Mouse (Mus musculus) liver, embryonic 11.5 days (tissue): ENCODE results near the gene Fam84a. TPM values are rescaled to one million over a fixed set of nuclear protein-coding genes. Genes with fewer than 3 reads are reported as not detected.

Experiments used
- ATAC-seq: fragments of 200-750 bp; cut with Nextera tagmentation; replicated peaks from 2 replicates; pipeline ENCODE4 v1.8.0; 2017; ENCODE audit warnings: moderate number of reproducible peaks, mild to moderate bottlenecking, moderate TSS enrichment, moderate library complexity; ENCODE audit not compliant: low FRiP score
- DNase-seq: peaks from one replicate; pipeline ENCODE4 v3.0.0-alpha.2; 2017; ENCODE audit warnings: low spot score
- H3K27ac ChIP-seq: fragments of 300-500 bp; sonication (generic); 2 replicates; pipeline ENCODE4 v1.5.1; 2014; ENCODE audit warnings: mild to moderate bottlenecking, low read depth, low read length, control low read depth
- H3K27me3 ChIP-seq: fragments of 300-500 bp; sonication (generic); replicated peaks from 2 replicates; pipeline ENCODE4 v1.6.1; 2014; ENCODE audit warnings: low read length, mixed read lengths; ENCODE audit not compliant: control insufficient read depth, insufficient read depth
- H3K36me3 ChIP-seq: fragments of 300-500 bp; sonication (generic); 2 replicates; pipeline ENCODE4 v1.6.1; 2014; ENCODE audit warnings: mild to moderate bottlenecking, low read length, moderate library complexity, mixed read lengths; ENCODE audit not compliant: control insufficient read depth, insufficient read depth
- H3K4me1 ChIP-seq: fragments of 300-500 bp; sonication (generic); replicated peaks from 2 replicates; pipeline ENCODE4 v1.6.1; 2014; ENCODE audit warnings: low read length, mixed read lengths; ENCODE audit not compliant: control insufficient read depth, insufficient read depth
- H3K4me2 ChIP-seq: fragments of 300-500 bp; sonication (generic); 2 replicates; pipeline ENCODE4 v1.6.1; 2014; ENCODE audit warnings: mild to moderate bottlenecking, control low read depth, moderate library complexity
- H3K4me3 ChIP-seq: fragments of 300-500 bp; sonication (generic); 2 replicates; pipeline ENCODE4 v1.5.1; 2014; ENCODE audit warnings: low read depth, low read length, control low read depth
- H3K9ac ChIP-seq: fragments of 300-500 bp; sonication (generic); 2 replicates; pipeline ENCODE4 v1.6.1; 2014; ENCODE audit warnings: low read depth, low read length, control low read depth
- H3K9me3 ChIP-seq: fragments of 300-500 bp; sonication (generic); 2 replicates; pipeline ENCODE4 v1.6.1; 2016; ENCODE audit warnings: low read length, inconsistent platforms, mixed read lengths; ENCODE audit not compliant: control insufficient read depth
- WGBS: fragments of 180-500 bp; shearing (Covaris S2); extraction: QIAGEN DNeasy Blood & Tissue Kit; methylation state at CpG from one replicate; pipeline ENCODE4 v1.1.7; 2014; 5-methylcytosine and 5-hydroxymethylcytosine counted together
- polyA plus RNA-seq: library from polyadenylated mRNA; unstranded; fragments of >200 nt; fragmentation: Nextera tagmentation; extraction: Ambion mirVana; gene quantifications from 2 replicates; pipeline ENCODE4 v1.2.1, GENCODE M21; 2014

Gene Fam84a
- 2.6 and 2.7 TPM in 2 replicates for polyA plus RNA-seq

DNA sequence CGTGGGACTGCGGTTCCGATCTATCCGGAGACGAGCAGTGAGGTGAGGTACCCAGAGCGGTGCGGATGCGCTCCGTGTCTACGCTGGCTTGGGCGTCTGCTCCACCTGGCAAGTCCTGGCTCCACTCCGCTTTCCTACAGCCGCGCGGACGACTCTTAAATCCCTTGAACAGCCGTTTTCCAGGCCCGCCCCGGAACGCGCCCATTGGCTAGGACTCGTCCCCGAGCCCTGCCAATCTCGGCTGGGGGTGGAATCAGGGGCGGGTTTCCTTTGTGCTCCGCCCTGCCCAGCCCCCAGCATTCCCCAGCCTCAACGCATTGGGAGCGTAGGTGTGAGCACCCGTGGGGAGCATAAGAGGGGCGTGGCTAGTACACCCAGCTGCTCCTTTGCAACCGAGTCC, at the start of gene Fam84a:
TSS of gene Fam84a (minus strand) at position 134 of the 400 bp plus-strand sequence.
- WGBS = under 1% methylated on average over 31 of the region's 31 CpGs
- no peak within 1 kb of the TSS for H3K27ac ChIP-seq
- 0 out of 2 replicates have a peak within 1 kb of the TSS, but pooled peaks have one; percentile 25 for H3K9ac ChIP-seq

DNA sequence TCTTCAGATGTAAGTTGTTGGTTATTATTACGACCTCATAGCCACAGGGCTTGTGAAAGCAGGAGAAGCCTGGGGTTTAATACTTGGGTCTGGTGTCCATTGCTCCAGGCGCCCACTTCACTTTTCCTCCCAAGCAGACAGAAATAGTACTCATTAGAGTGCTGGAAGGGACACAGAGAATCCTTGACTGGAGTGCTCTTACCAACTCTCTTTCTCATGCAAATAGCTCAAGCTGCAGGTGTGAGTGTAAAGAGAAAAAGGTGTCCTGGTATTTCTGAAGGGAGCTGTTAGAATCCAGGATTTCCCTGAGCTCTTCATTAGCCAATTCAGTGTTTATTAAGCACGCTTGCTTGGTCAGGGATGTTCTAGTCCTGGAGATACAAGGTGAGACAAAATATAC, 43.6 kb upstream of the Fam84a start:
- no peaks in the 10 kb centered on the region for H3K27me3 ChIP-seq
- 64% methylated on average over 3 of the region's 3 CpGs for WGBS
- H3K4me3 ChIP-seq = no peak overlapping the region
- H3K4me1 ChIP-seq = no peaks in the 10 kb centered on the region
- no peak for DNase-seq
- no peak overlapping the region for H3K27ac ChIP-seq
- H3K4me2 ChIP-seq = no peak overlapping the region
- no peaks in the 10 kb centered on the region for H3K36me3 ChIP-seq
- no peak for ATAC-seq
- H3K9ac ChIP-seq = no peak overlapping the region
- no peaks in the 10 kb centered on the region for H3K9me3 ChIP-seq

More for the DNA sequence above, at the start of gene Fam84a:
- Histone ChIP-seq H3K4me2 (peak within 1 kb of the TSS; percentile 68), H3K4me1 (no peaks in the 10 kb centered on the region), H3K36me3 (no peaks in the 10 kb centered on the region), H3K4me3 (peak within 1 kb of the TSS; percentile 46), H3K27me3 (peaks cover 45% of the 10 kb centered on the region), H3K9me3 (no peaks in the 10 kb centered on the region)
- ATAC-seq (peak; percentile 91), DNase-seq (peak; percentile 80)

DNA sequence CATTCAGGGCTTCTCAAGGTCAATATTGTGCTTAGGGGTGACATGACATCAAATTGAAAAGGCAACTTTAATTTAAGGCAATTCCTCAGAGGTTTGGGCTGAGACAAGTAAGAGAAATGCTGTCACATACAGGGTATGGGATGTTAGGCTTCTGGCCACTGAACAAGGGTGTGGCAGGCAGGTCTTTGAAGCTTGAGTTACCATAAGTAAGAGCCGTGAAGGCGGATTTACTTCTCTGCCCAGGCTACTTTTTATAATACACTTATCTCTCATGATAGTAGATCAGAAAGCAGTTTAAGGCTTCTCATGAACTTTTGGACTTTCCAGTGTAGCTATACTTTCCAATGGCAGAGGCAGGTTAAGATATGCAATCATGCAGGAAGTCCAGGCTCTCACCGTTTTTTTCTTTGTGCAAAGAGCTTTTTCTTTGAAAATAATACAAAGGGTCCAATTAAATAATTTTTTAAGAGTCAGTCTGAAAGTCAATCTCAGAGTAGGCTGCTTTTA, 34.9 kb upstream of the Fam84a start:
- 80% methylated on average over 3 of the region's 3 CpGs for WGBS
- no peak overlapping the region for H3K4me3 ChIP-seq
- no peak for ATAC-seq
- no peak for DNase-seq
- H3K9me3 ChIP-seq = no peaks in the 10 kb centered on the region
- H3K4me2 ChIP-seq = no peak overlapping the region
- H3K27ac ChIP-seq = no peak overlapping the region
- no peaks in the 10 kb centered on the region for H3K4me1 ChIP-seq
- no peaks in the 10 kb centered on the region for H3K27me3 ChIP-seq
- no peaks in the 10 kb centered on the region for H3K36me3 ChIP-seq
- no peak overlapping the region for H3K9ac ChIP-seq

DNA sequence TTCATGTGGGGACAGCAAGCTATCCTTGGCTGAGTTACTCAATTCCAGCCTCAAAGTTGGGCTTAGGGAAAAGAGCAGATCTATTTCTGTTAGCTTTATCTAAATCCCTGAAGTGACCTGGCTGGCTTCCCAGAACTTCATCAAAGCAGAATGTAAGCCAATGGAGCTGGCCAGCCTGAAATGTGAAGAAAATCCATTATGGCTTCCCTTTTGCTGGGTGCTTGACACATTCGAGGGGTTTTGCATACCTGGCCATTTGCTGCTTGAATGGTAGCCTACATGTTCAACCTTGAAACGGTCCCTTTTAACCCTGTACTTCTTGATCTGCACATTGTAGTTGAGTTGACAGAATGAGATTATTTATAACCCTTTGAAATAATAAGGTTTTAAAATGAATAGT, 13.9 kb upstream of the Fam84a start:
- Histone ChIP-seq H3K4me1 (no peaks in the 10 kb centered on the region), H3K9ac (no peak overlapping the region), H3K36me3 (no peaks in the 10 kb centered on the region), H3K4me2 (no peak overlapping the region), H3K9me3 (no peaks in the 10 kb centered on the region), H3K4me3 (no peak overlapping the region), H3K27ac (no peak overlapping the region), H3K27me3 (no peaks in the 10 kb centered on the region)
- DNase-seq = no peak
- ATAC-seq = no peak
- WGBS = 50% methylated on average over 2 of the region's 2 CpGs

DNA sequence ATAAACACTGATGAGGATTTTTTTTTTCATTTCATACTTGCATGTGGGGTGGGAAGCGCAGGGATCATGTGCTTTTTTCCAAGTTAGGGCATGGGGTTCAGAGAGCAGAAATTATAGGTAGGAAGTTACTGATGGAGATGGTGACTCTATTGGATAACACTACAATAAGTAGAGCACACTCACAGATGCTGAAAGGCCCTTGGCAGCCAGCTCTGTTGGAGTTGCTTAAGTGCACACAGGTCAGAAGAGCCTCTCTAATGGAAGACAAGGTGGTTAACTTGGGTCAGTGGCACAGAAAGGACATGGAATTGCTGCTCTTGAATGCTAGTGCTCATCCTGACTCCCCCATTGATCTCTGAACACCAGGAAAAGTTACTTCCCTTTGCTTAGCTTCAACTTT, 13.1 kb upstream of the Fam84a start:
- Histone ChIP-seq H3K27me3 (no peaks in the 10 kb centered on the region), H3K9ac (no peak overlapping the region), H3K4me2 (no peak overlapping the region), H3K9me3 (no peaks in the 10 kb centered on the region), H3K4me1 (no peaks in the 10 kb centered on the region), H3K4me3 (no peak overlapping the region), H3K36me3 (no peaks in the 10 kb centered on the region), H3K27ac (no peak overlapping the region)
- 88% methylated on average over 1 of the region's 1 CpGs for WGBS
- ATAC-seq = no peak
- DNase-seq = no peak

DNA sequence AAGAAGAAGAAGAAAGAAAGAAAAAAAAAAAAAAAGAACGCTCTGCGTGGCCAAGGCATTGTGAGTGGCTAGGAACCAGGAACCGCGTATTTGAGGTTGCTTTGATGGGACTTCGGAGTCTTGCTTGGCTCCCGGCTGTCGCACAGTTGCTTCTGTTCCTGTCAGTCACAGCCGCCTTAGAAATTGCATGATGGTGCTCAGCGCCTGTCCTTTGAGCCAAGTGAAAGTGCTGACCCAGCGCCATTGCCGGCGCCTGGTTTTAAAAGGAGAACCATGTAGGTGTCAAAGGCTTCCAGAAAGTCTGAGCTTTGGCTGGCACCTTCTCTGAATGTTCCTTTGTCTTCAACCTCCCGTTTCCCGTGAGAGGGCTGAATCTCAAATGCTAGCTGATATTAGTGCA, 572 bp upstream of the Fam84a start:
- WGBS = under 1% methylated on average over 14 of the region's 14 CpGs
- Histone ChIP-seq H3K27ac (no peak overlapping the region), H3K36me3 (no peaks in the 10 kb centered on the region), H3K4me3 (peak overlapping the region; percentile 46), H3K4me2 (peak overlapping the region; percentile 68), H3K9ac (no peak overlapping the region), H3K27me3 (peaks cover 45% of the 10 kb centered on the region), H3K9me3 (no peaks in the 10 kb centered on the region), H3K4me1 (no peaks in the 10 kb centered on the region)
- DNase-seq (no peak), ATAC-seq (no peak)

DNA sequence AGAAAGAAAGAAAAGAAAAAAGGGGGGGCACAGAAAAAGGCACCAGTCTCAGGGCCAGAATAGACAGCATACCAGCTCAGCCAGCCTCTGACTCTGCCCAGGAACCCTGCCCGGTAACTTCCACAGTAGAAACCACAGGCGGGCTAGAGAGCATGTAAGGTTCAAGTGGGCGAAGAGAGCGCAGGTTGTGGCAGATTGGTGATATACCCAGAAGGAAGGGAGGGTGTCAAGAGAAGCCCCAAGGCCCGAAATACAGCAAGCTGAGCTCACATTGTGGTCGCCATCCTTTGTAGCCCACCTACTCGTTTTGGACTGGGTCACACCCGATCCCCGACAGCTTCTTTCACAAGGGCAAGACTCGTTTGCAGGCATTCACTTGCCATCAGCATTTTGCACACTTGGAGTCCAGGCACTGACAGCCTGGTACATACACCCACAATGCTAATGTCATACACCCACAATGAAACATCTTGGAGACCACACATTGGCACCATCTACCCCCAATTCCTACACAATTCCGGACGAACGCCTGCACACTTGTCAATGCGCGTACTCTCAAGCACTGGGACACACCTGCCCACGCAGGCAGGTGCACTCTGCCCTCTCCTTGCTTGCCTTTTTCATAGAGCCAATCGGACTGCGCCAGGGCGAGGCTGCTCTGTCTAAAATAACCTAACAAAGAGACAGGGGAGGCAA, 770 bp downstream of the Fam84a start:
- H3K4me2 ChIP-seq = peak overlapping the region; percentile 68
- no peaks in the 10 kb centered on the region for H3K9me3 ChIP-seq
- H3K9ac ChIP-seq = no peak overlapping the region
- peak overlapping the region; percentile 46 for H3K4me3 ChIP-seq
- ATAC-seq = no peak; the same call in 1 of the 2 replicates
- H3K27ac ChIP-seq = no peak overlapping the region
- H3K36me3 ChIP-seq = no peaks in the 10 kb centered on the region
- DNase-seq = no peak
- peaks cover 45% of the 10 kb centered on the region for H3K27me3 ChIP-seq
- WGBS = 9% methylated on average over 19 of the region's 19 CpGs
- no peaks in the 10 kb centered on the region for H3K4me1 ChIP-seq

DNA sequence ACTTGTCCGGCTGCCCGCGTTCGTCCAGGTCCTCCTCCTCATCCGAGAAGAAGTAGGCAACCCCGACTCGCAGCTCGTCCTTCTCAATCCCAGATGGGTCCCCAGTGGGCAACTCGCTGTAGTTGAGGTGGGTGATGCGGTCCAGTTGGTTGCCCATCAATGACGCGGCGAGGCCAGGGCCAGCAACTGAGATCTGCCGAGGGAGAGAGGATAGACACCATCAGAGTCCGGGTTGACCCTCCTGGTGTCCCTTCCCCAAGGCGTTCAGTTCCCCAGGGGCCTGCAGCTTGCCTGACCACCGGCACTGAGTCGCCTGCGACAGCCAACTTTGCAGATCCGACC, 1.3 kb downstream of the Fam84a start:
- Histone ChIP-seq H3K36me3 (no peaks in the 10 kb centered on the region), H3K4me2 (peak overlapping the region; percentile 68), H3K9ac (no peak overlapping the region), H3K27ac (no peak overlapping the region), H3K27me3 (peaks cover 45% of the 10 kb centered on the region), H3K4me1 (no peaks in the 10 kb centered on the region), H3K9me3 (no peaks in the 10 kb centered on the region), H3K4me3 (peak overlapping the region; percentile 46)
- peak; percentile 34 for DNase-seq
- no peak for ATAC-seq
- 2% methylated on average over 20 of the region's 20 CpGs for WGBS
